In genomic region chr11:78175771-78176401, GRCm38 (mm10) we compare ENCODE assay signal across 8 mouse cellular contexts. TPM values are rescaled to one million over a fixed set of nuclear protein-coding genes. Genes with fewer than 3 reads are reported as not detected.
A peak's percentile ranks its signal among the peaks of the same experiment; 100 is the strongest.
DNase-seq lines count a peak whose midpoint lies in the region; ATAC-seq and TF ChIP-seq lines count a peak whose summit lies in the region.

No protein-coding gene starts in this region.

- no peaks in the 10 kb centered on the region for H3K9me3 ChIP-seq in liver, embryonic 12.5 days (replicated peaks)

- ATAC-seq in erythroblast, adult 5-6 weeks (replicated peaks; ENCODE audit: low FRiP score, poor library complexity, severe bottlenecking): peak; percentile 1
- peak; percentile 62 for ATAC-seq in liver, embryonic 12.5 days

- 2% methylated on average over 9 of the region's 10 CpGs for WGBS in liver, embryonic 12.5 days (ENCODE audit: insufficient replicate concordance)

- peak overlapping the region; percentile 92 for H3K4me2 ChIP-seq in liver, embryonic 12.5 days

- TF ChIP-seq CTCF in gastrocnemius, adult 2 months (IDR thresholded peaks at IDR 0.05): no peak

- no peaks in the 10 kb centered on the region for H3K27me3 ChIP-seq in liver, embryonic 12.5 days (replicated peaks)

- peaks cover 39% of the 10 kb centered on the region for H3K36me3 ChIP-seq in liver, embryonic 12.5 days

- H3K9ac ChIP-seq in liver, embryonic 12.5 days: peak overlapping the region; percentile 97

- intact Hi-C loops in gastrocnemius, adult 2 months (cut with DNase I): loop anchor here (1.0 to 5.0 kb wide), 3 partner anchors 116 to 194 kb away; partner anchors contain the start of genes Flot2 and Phf12

- H3K4me1 ChIP-seq in liver, embryonic 12.5 days: peaks cover 64% of the 10 kb centered on the region

- DNase-seq in gastrocnemius, adult 2 months: no peak
- DNase-seq in gastrocnemius, postnatal 4 days (ENCODE audit: low spot score in 2 of 2): no peak
- peak; percentile 97 for DNase-seq in 3T3-L1 (ENCODE audit: low read depth, low spot score)
- DNase-seq in frontal cortex, adult 2 months (ENCODE audit: extremely low spot score in 1 of 2, low spot score in 1 of 2): no peak
- DNase-seq in left cerebral cortex, adult 18-20 months (ENCODE audit: low spot score in 2 of 2): no peak
- no peak for DNase-seq in layer of hippocampus, postnatal 36 days

- peak overlapping the region; percentile 89 for H3K27ac ChIP-seq in gastrocnemius, adult 2 months
- peak overlapping the region; percentile 100 for H3K27ac ChIP-seq in liver, embryonic 12.5 days

- H3K4me3 ChIP-seq in gastrocnemius, adult 2 months: peak overlapping the region; percentile 92
- H3K4me3 ChIP-seq in liver, embryonic 12.5 days: peak overlapping the region; percentile 94

RNA-seq across cellular contexts. Expression of gene Nek8, which starts 0.6 kb away (rescaled TPM):
- under 1 TPM; 0.36 to 0.75 TPM for total RNA-seq in gastrocnemius, adult 2 months (2021)
- total RNA-seq in gastrocnemius, postnatal 4 days (2021): 1 to 10 TPM; 6.6 to 7.5 TPM
- total RNA-seq in erythroblast, adult 5-6 weeks (2015; ENCODE audit: low replicate concordance): 9.6 and 12.1 TPM in 2 replicates
- 5.7 and 16.7 TPM in 2 replicates for total RNA-seq in erythroblast, adult 5-6 weeks (2017; ENCODE audit: low replicate concordance)
- polyA plus RNA-seq in liver, embryonic 12.5 days (2016; fragmentation: Nextera tagmentation; extraction: Ambion mirVana): 12.2 and 13.7 TPM in 2 replicates
- 5.7 and 7.1 TPM in 2 replicates for polyA plus RNA-seq in frontal cortex, adult 2 months (2012; rRNA removed)
- total RNA-seq in left cerebral cortex, adult 18-20 months (2021): 1 to 10 TPM; 3.2 to 3.5 TPM
- 1 to 10 TPM; 2.4 to 2.5 TPM for total RNA-seq in layer of hippocampus, postnatal 36 days (2021)

RNA-seq across cellular contexts. Expression of gene Tlcd1, which starts 0.6 kb away (rescaled TPM):
- total RNA-seq in gastrocnemius, adult 2 months (2021): 1 to 10 TPM; 1.3 to 1.7 TPM
- total RNA-seq in gastrocnemius, postnatal 4 days (2021): 10 to 100 TPM; 12.6 to 16.0 TPM
- 69.0 and 77.1 TPM in 2 replicates for total RNA-seq in erythroblast, adult 5-6 weeks (2015; ENCODE audit: low replicate concordance)
- 96.9 and 181 TPM in 2 replicates for total RNA-seq in erythroblast, adult 5-6 weeks (2017; ENCODE audit: low replicate concordance)
- 62.6 and 67.1 TPM in 2 replicates for polyA plus RNA-seq in liver, embryonic 12.5 days (2016; fragmentation: Nextera tagmentation; extraction: Ambion mirVana)
- polyA plus RNA-seq in frontal cortex, adult 2 months (2012; rRNA removed): 74.4 and 74.7 TPM in 2 replicates
- 10 to 100 TPM; 25.3 to 33.8 TPM for total RNA-seq in left cerebral cortex, adult 18-20 months (2021)
- total RNA-seq in layer of hippocampus, postnatal 36 days (2021): 10 to 100 TPM; 22.3 to 24.0 TPM

RNA-seq across cellular contexts. Expression of gene Rpl23a, which starts 7.5 kb away (rescaled TPM):
- total RNA-seq in gastrocnemius, adult 2 months (2021): 100 to 1,000 TPM; 760 to 970 TPM
- total RNA-seq in gastrocnemius, postnatal 4 days (2021): 1,000 to 10,000 TPM; 1,488 to 1,617 TPM
- 792 and 815 TPM in 2 replicates for total RNA-seq in erythroblast, adult 5-6 weeks (2015; ENCODE audit: low replicate concordance)
- 585 and 685 TPM in 2 replicates for total RNA-seq in erythroblast, adult 5-6 weeks (2017; ENCODE audit: low replicate concordance)
- polyA plus RNA-seq in liver, embryonic 12.5 days (2016; fragmentation: Nextera tagmentation; extraction: Ambion mirVana): 1,112 and 1,156 TPM in 2 replicates
- 1,050 and 1,099 TPM in 2 replicates for polyA plus RNA-seq in frontal cortex, adult 2 months (2012; rRNA removed)
- 100 to 1,000 TPM; 729 to 741 TPM for total RNA-seq in left cerebral cortex, adult 18-20 months (2021)
- 100 to 1,000 TPM; 714 to 715 TPM for total RNA-seq in layer of hippocampus, postnatal 36 days (2021)

RNA-seq across cellular contexts. Expression of gene Traf4, which starts 10.5 kb away (rescaled TPM):
- 1 to 10 TPM; 2.1 to 2.8 TPM for total RNA-seq in gastrocnemius, adult 2 months (2021)
- 10 to 100 TPM; 36.5 to 41.4 TPM for total RNA-seq in gastrocnemius, postnatal 4 days (2021)
- total RNA-seq in erythroblast, adult 5-6 weeks (2015; ENCODE audit: low replicate concordance): 2.1 and 3.6 TPM in 2 replicates
- 3.2 and 3.5 TPM in 2 replicates for total RNA-seq in erythroblast, adult 5-6 weeks (2017; ENCODE audit: low replicate concordance)
- 45.4 and 47.6 TPM in 2 replicates for polyA plus RNA-seq in liver, embryonic 12.5 days (2016; fragmentation: Nextera tagmentation; extraction: Ambion mirVana)
- 21.3 and 22.0 TPM in 2 replicates for polyA plus RNA-seq in frontal cortex, adult 2 months (2012; rRNA removed)
- total RNA-seq in left cerebral cortex, adult 18-20 months (2021): 1 to 10 TPM; 9.7 TPM
- 10 to 100 TPM; 10.9 to 15.0 TPM for total RNA-seq in layer of hippocampus, postnatal 36 days (2021)

RNA-seq across cellular contexts. Expression of gene Rab34, which starts 12.3 kb away (rescaled TPM):
- 1 to 10 TPM; 3.3 to 4.6 TPM for total RNA-seq in gastrocnemius, adult 2 months (2021)
- total RNA-seq in gastrocnemius, postnatal 4 days (2021): 10 to 100 TPM; 43.9 to 45.7 TPM
- 7.9 TPM in 1 of 2 replicates, not detected in the other for total RNA-seq in erythroblast, adult 5-6 weeks (2015; ENCODE audit: low replicate concordance)
- 1.3 and 9.9 TPM in 2 replicates for total RNA-seq in erythroblast, adult 5-6 weeks (2017; ENCODE audit: low replicate concordance)
- polyA plus RNA-seq in liver, embryonic 12.5 days (2016; fragmentation: Nextera tagmentation; extraction: Ambion mirVana): 20.3 and 24.0 TPM in 2 replicates
- 62.3 and 68.1 TPM in 2 replicates for polyA plus RNA-seq in frontal cortex, adult 2 months (2012; rRNA removed)
- 10 to 100 TPM; 15.2 to 18.0 TPM for total RNA-seq in left cerebral cortex, adult 18-20 months (2021)
- 10 to 100 TPM; 26.8 to 28.5 TPM for total RNA-seq in layer of hippocampus, postnatal 36 days (2021)

Comparison
In these comparisons a context has a peak if more than half of its experiments do, and no peak if none do; other contexts are left out.
1. RNA of gene Tlcd1, which starts 0.6 kb away (total RNA-seq): 69.0 to 181 TPM in erythroblast, adult 5-6 weeks, 25.3 to 33.8 TPM in left cerebral cortex, adult 18-20 months, 22.3 to 24.0 TPM in layer of hippocampus, postnatal 36 days and 12.6 to 16.0 TPM in gastrocnemius, postnatal 4 days; 1.3 to 1.7 TPM in gastrocnemius, adult 2 months; every median in the first group is over 4 times any median in the second.